Mouse (Mus musculus): ENCODE measurements around the gene Aqp11.

Aqp11 gene

DNA sequence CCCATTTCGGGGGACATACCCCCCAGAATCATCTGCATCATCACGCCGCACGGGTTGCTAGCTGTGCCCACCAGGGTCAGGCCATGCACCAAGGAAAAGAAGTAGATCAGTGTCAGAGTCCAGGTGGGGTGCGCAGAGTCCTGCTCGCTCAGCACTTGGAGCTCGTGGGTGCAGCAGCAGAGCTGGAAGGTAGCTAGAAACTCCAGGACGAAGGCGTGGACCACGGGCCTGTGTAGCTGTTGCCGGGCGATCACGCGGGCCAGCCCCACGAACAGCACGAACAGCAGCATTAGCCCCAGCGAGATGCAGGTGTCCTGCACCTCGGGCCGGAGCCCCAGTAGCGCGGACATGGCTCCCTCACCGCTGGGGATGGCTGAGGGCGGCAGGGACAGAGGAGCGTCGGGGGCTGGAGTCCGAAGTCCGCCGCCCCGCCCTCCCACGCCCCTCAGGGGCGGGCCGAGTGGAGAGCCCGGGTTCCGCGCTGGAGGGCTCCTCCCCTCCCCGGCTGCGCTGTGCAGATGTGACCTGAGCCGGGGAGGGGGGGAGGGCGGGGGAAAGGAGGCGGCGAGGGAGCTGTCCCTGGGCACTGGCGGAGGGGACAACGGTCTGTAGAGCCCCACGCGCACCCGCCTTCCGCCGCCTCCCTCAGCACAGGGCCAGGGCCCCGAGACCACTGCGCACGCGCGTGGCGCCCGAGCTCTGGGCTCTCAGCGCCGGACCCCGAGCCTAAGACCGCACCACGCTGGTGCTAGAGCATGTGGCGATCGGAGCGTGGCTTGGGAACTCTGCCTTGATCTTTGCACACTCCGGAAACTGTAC, at the start of gene Aqp11:
Gene Aqp11, minus strand, starts transcription at position 652 of the 819 bp plus-strand sequence.
- in situ Hi-C loops (cut with MboI; ENCODE audit: unreplicated experiment in 2 of 2): no loop called here

DNA sequence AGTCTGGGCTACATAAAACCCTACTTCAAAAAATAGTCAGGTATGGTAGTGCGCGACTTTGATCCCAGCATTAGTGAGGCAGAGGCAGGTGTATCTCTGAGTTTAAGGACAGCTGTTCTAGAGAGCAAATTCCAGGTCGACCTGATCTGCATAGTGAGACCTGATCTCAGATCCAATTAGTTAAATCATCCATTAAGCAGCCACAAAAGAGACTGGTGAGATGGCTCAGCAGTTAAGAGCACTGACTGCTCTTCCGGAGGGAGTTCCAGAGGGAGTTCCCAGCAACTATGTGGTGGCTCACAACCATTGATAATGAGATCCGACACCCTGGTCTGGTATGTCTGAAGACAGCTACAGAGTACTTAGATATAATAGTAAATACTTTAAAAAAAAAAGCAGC, 45.4 kb upstream of the Aqp11 start:
- in situ Hi-C loops (cut with MboI; ENCODE audit: unreplicated experiment in 2 of 2): no loop called here

DNA sequence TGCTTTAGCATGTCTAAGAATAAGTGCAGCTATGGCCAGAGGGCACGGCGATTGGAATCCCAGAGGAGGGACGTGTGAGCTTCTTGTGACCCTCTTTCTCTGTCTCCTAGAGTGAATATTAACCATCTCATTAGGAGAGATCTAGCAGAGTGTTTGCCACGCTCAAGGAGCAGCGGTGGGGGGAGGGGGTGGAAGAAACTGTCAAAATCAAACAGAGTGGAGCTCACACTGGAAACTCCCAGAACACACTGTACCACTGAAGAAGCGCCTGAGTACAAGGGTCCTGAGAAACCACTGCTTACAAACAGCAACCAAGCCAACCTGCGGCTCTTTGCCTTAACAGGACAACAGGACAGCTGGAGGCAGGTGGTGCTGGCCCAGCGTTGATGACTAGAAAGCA, 43.4 kb upstream of the Aqp11 start:
- in situ Hi-C loops (cut with MboI; ENCODE audit: unreplicated experiment in 2 of 2): no loop called here

DNA sequence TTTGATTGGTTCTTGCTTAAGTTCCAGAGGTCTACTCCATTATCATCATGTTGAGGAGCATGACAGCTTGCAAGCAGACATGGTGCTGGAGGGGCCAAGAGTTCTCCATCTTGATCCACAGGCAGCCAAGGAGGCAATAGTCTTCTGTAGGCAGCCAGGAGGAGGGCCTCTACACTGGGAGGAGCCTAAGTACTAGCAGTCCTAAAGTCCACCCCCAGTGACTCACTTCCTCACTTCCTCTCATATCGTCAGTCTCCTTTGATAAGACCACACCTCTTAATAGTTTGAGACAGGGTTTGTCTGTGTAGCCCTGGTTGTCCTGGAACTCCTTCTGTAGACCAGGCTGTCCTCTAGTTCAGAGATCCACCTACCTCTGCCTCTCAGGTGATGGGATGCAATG, 42.7 kb upstream of the Aqp11 start:
- in situ Hi-C loops (cut with MboI; ENCODE audit: unreplicated experiment in 2 of 2): no loop called here

DNA sequence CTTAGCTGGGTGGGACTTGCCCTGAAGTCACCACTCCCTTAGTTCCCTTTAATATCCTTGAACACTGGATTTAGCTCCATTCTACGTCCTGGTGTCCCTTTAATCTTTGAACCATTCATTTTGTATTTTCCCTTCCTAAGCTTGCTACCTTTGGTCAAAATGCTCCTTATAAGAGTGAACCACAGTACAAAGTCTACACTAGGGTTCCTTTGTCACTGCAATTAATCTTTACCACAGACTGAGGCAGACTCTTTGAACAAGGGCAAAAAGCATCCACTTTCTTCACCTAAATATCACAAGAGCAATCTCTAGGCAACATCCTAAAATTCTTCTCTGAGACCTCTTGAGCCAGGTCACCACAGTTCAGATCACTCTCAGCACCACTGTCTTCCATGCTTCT, 42.1 kb upstream of the Aqp11 start:
- in situ Hi-C loops (cut with MboI; ENCODE audit: unreplicated experiment in 2 of 2): no loop called here

DNA sequence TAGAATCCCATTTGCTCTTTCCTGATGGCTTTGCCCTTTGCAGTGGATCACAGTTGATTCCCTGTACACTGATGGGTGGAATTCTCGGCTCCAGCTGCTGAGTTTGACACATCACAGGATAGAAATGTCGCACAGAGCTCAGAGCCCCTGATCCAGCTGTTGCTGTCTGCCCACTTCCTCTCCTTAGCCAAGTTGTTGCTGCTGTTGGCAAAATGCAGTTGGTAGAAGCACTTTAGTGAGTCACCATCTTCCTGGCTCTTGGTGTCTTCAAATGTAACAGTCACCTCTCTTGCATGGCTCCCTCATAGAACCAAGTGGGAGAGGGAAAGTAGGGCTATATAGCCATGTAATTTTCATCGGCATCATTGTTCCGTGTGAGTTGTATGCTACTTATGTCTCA, 39.1 kb upstream of the Aqp11 start:
- in situ Hi-C loops (cut with MboI; ENCODE audit: unreplicated experiment in 2 of 2): no loop called here

DNA sequence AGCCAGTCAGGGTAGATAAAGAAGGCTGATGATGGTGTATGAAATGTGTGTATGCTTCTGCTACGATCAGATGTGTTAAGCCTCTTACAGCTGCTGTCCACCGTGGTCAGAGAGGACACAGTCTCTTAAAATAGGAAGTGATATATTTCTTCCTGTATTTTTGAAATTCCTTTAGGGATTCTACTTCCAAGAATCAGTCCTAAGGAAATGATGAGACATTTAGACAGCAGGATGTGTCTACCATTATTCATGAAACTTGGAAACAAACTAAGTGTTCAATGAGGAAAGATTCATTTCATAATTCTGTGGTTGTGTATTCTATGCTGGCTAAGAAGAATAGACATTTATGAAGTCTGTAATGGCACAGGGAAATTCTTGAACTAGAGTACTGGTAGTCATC, 37.8 kb upstream of the Aqp11 start:
- in situ Hi-C loops (cut with MboI; ENCODE audit: unreplicated experiment in 2 of 2): no loop called here

DNA sequence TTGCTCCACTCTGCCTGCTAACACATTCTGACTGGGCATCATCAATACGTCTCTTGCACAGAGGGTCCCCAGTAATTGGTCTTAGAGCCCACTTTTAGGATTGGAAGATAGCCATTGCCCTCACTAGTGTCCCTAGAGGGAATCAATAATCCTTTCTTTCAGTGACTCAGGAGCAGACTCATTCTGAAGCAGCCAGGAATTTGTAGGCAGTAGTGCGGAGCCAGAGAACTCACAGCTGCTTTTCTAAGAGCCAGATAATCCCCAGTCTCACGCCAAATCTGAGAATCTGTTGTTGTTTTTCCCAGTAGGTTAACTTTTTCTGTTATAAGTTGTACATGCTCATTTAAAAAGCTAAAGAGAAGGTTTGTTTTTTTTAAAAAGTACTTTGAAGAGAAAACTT, 37.3 kb upstream of the Aqp11 start:
- in situ Hi-C loops (cut with MboI; ENCODE audit: unreplicated experiment in 2 of 2): no loop called here

DNA sequence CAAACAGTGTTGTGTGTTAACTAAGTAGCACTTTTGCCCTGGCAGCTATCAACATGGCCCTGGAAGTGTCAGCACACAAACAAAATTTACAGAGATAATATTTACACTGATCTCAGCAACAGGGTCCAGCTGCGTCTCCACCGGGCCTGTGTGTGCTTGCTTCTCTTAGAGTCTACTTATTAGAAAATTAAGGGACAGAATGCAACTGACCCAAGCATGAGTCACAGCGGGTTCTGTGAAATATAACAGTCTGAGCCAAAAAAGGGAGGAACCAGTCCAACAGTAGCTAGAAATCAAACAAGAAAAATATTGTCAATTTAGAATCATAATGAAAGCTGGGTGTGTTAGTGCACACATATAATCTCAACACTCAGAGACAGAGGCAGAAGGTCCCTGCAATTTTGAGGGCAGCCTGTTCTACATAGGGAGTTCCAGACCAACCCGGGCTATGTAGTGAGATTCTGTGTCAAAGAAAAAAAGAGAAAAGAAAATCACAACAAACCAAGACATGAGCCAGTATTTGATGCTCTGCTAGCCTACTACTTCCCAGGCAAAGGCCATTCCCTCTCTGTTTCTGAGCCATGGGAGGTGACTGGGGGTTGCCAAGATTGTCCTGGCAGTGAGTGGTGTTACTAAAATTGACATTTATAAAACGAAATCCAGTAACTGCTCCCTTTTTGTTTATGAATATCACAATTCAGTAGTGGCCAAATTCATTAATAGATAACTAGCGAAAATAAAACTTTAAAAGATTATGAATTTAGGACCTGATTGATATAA, 32.9 kb upstream of the Aqp11 start:
- in situ Hi-C loops (cut with MboI; ENCODE audit: unreplicated experiment in 2 of 2): no loop called here

DNA sequence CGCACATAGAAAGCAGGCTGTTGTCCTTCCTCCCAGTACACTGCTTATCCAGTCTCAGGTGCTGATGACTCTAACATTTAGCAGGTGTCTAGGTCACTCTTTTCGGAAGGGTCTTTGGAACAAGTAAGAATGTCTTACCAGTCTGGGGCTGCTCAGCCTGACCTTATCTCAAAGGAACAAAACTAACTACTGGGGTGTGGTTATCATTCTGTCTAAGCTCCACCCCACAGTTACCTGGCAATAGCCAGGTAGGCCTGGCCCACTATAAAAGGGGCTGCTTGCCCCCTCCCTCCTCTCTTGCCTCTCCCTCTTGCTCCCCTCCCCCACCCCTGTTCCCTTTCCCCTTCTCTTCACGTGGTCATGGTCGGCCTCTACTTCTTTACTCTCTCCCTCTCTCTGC, 30.9 kb upstream of the Aqp11 start:
- in situ Hi-C loops (cut with MboI; ENCODE audit: unreplicated experiment in 2 of 2): no loop called here

DNA sequence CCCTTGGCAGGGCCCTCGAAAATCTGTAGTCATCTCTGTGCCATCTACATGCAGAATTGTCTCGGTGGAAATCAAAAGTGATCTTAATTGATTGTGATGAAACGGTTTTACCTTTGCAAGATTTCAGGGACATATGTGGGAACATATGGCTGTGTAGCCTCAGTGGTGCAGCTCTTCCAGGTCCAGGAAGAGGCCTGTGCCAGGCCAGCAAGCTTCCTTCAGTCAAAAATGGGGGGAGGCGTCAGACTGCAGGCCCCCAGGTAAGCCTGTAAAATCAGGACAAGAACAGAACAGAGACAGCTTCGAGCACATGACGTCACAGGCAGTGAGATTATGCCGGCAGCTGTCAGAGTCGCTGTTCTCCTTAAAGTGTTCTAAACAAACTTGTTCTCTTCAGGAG, 29.8 kb upstream of the Aqp11 start:
- in situ Hi-C loops (cut with MboI; ENCODE audit: unreplicated experiment in 2 of 2): no loop called here

DNA sequence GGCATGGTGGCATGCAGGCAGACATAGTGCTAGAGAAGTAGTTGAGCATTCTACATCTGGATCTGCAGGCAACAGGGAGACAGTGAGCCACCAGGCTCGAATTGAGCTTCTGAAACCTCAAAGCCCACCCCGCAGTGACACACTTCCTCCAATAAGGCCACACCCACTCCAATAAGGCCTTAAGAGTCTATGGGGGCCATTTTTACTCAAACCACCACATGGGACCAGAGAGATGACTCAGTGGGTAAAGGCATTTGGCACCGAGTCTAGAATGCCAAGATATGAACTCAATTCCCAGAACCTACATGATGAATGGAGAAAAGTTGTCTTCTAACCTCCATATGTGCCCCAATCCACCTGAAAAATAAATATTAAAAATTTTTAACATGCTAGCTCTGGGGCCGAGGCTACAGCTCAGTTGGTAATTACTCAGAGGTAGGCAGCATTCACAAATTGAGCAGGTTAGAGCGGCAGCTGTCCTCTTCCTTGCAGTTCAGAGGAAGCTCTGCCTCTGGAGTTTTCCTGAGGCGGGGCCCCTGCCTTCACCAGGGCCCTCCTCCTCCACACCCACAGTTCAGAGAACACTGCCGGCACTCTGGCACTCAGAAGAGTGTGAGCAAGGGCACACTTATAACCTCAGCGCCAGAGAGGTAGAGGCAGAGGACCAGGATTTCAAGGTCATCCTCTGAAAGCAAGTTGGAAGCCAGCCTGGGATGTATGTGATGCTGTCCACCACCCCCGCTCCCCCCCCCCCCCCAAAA, 28.5 kb upstream of the Aqp11 start:
- in situ Hi-C loops (cut with MboI; ENCODE audit: unreplicated experiment in 2 of 2): no loop called here

DNA sequence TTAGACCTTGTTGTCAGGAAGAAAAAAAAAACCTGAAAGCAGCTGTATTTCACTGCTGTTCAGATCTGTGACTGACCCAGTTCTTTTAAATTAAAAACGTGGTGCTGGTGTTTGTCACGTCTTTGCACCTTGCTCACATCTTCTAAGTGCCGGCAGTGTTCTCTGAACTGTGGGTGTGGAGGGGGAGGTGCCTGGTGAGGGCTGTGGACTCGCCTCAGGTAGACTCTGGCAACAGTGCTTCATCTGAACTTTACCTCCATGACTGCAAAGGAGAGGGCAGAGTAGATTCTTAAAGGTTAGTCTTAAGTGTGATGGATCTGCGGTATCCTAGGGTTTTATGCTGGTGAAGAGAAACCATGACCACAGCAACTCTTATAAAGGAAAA, 27.9 kb upstream of the Aqp11 start:
- in situ Hi-C loops (cut with MboI; ENCODE audit: unreplicated experiment in 2 of 2): no loop called here

DNA sequence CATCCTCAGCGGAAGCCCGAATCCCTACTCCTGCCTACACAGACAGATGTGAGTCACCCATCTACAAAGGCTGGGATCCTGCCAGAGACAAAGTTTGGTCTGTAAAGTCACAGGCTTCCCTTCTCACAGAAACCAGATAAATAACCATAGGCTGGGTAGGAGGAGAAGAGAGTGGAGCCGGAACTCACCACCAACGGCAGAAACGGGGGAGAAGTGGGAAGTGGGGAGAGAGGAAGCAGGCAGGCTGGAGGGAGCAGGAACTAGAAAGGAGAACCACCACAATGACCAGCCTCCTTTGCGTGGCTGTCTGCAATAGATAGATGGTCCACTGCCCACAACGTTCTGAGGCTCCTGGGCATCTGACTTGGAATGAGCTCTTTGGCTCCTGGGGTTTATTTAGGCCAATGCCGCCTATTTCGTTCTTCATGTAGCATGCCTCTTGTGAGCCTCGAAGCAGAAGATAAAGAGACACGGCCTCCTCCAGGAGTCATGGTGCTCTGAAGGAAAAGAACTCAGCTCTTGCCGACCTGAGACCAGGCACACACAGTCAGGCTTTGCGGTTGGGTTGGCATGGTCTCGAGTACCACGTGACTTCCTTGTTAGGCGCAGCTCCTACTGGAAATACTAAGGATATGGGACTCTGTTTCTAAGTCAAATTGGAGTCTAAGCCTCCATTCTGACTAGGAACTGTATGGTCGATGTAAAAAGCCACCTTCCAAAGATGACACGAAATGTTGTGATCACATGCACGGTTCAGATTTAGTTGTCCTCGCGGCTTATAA, 27.3 kb upstream of the Aqp11 start:
- in situ Hi-C loops (cut with MboI; ENCODE audit: unreplicated experiment in 2 of 2): no loop called here

DNA sequence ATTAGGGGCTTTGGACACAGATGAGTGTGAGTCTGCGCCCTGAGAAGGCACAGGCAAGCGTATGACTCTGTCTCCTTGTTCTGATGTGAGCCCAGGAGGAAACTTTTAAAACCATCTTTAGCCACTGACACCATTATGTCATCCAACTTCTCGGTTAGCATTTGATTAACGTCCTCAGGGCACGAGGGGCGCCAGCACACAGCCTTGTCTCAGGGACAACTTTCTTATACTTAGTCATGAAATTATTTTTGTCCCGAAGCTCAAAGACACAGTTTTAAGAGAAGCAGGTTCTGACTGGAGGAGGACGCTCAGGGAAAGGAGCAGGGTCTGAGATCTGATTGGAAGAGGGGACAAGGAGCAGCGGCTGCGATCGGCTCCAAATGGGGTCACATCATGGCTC, 26.5 kb upstream of the Aqp11 start:
- in situ Hi-C loops (cut with MboI; ENCODE audit: unreplicated experiment in 2 of 2): no loop called here

DNA sequence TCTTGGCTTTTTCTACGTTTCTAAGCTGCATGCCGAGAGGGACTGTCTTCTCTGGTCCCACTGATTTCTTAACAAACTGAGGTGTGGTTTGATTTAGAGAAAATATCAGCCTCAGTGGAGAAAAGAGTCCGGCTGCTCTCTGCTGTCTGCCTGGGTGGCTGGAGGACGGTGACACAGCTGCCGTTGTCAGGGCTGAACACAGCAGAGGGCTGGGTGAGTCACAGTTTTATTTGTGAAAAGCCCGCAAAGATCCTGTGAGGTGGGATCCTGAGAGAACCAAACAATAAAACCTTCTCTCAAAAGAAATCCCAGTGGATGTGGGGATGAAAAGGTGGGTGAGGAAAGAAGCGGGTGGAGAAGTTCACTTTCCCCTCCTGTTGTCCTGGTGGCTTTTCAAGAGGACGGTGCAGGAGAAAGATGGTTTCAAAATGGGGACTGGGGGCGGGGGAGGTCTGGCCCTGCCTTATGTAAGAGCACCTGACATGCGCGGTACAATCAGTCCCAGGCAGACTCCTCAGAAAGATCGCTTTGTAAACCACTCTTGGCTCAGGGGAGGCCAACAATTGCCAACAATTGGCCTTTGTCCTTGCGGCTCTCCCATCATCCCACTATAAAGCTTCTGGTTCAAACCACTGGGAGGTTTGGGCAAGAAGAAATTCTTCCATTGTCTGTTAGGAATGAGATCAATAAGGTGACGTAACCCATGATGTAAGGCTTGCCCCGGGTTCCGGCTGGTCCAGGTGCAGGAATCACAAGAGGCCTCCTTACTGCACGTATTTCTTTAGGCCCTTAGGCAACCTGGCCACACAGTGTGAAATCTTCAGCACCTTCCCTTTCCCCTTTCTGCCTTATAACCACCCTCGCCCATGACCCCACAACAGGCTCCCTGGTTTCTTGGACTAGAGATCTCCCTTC, 19.1 kb upstream of the Aqp11 start:
- in situ Hi-C loops (cut with MboI; ENCODE audit: unreplicated experiment in 2 of 2): no loop called here

DNA sequence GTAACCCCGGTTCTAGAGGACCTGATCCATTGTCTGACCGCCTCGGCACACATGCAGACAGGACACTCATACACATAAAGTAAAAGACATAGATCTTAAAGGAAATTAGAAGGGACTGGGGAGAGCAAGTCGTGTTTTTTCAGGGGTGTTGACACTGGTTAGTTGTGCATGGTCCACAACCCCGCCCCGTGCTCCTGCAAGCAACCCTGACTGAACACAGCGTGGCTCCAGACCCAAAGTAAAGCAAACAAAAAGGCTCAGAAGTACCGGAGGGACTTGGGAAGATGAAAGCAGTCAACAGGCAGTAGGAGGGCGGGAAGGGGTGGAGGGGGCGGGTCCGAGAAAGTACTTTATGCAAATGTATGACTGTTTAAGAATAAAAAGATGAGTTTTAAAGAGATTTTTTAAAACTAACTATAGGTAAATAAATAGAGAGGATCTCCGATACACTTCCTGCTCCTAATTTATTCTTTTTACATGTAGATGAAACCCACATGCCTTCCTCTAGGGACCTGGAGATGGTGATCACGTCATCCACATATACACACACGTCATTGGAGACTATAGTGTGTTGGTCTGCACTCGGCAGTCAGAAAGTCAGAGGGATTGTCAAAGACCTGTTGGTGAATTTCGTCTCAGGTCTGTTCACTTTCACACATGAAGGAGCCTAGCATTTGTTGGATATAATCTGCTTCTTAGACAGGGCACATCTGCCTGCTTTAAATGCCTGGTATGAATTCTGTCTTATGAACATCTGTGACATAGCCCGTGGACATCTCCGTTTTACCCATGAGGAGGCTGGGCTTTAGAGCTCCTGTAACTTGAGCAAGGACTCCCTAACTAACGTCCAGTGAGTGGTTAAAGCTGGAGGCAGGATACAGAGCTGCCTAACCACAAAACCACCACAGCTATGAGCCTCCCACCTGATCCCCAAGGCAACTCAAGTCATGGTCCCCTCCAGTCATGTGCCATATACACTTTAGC, 11.4 kb upstream of the Aqp11 start:
- in situ Hi-C loops (cut with MboI; ENCODE audit: unreplicated experiment in 2 of 2): loop anchor here (5.0 to 10.0 kb wide), 5 partner anchors 98 to 445 kb away; partner anchors contain the start of genes Myo7a (in 2 of the 2) and B3gnt6 (in 1 of the 2)

DNA sequence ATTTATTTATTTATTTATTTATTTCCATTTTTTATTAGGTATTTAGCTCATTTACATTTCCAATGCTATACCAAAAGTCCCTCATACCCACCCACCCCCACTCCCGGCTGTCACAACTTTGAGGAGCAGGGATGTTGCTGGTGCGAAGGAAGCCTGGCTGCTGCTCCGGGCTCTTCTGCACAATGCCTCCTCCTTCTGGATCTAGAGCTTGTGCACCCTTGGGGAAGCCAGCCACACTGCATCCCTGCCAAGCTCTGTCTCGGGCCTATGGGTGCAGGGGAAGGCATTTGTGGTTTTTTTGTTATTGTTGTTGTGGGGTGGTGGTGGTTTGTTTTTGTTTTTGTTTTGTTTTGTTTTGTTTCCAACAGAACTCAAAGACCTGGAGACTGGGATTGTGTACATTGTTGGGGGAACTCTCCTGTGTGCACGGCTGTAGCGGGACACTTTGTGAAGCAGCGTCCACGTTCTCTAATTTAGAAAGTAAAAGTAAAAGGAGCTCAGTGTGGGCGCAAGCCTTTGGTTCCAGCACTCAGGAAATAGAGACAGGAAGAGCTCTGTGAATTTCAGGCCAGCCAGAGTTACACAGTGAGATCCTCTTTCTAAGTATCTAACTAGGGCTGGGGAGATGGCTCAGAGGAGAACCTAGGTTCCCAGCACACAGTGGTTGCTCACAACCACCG, 10.6 kb upstream of the Aqp11 start:
- in situ Hi-C loops (cut with MboI; ENCODE audit: unreplicated experiment in 2 of 2): loop anchor here (5.0 to 10.0 kb wide), 4 partner anchors 234 to 446 kb away; partner anchors contain the start of genes Myo7a (in 2 of the 2) and B3gnt6 (in 1 of the 2)

All from v-Abl transformed pro-B cells (cell line).